Mouse (Mus musculus) frontal cortex, postnatal 25 days (tissue): ENCODE data around the gene 4933427D14Rik.
A peak's percentile ranks its signal among the peaks of the same experiment; 100 is the strongest.

Experiments
- DNase-seq, 2 experiments: peaks; one replicate each; pipeline ENCODE4 v3.0.0; 2022; ENCODE audit warnings: low spot score in 2 of 2

Gene 4933427D14Rik

DNA sequence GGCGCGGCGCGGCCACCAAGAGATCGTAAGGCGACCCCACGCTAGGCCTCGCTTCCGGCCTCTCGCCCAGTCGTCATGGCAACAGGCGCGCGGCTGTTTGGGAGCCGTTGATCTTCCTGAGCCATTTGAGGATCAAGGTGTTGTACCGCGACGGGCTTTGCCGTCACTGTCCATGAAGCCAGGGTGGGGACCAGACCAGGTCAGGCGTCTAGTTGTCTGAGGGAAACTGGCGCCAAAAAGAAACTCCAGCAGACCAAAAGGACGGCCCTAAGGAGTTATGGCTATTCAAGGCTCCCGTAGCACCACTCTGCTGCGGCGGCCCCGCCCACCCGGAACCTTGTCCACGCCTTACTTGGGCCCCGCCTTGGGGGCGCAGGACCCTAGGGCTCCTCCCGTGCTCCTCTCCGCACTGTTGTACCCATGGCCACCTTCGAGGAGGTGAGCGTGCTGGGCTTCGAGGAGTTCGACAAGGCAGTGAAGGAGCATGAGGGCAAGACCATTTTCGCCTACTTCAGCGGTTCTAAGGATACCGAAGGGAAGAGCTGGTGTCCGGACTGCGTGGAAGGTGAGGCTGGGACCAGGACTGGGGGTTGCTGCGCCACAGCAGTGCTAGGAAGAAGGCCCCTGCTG, at the start of gene 4933427D14Rik, which contains the start of gene Txndc17:
Gene 4933427D14Rik, minus strand, starts transcription at position 256 of the 630 bp plus-strand sequence.
Gene Txndc17, plus strand, starts transcription at position 344 of the 630 bp plus-strand sequence.
- DNase-seq: peak; percentile 82 to 85

DNA sequence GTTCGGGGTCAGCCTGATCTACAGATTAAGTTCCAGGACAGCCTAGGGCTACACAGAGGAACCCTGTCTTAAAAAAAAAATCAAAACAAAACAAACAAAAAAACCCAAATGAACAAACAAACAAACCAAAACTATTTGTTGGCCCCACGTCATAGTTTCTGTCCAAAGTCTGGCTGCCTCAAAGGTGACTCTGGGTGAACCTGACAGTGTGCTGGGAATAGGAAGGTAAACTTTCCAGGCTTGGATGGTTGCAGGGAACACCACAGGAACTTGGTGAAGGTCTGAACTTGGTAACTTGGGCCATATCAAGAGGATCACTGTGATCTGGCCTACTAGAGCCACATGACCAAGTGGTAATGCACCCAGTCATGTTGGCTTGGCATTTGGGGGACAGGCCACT, 49.2 kb upstream of the 4933427D14Rik start:
- DNase-seq: no peak

DNA sequence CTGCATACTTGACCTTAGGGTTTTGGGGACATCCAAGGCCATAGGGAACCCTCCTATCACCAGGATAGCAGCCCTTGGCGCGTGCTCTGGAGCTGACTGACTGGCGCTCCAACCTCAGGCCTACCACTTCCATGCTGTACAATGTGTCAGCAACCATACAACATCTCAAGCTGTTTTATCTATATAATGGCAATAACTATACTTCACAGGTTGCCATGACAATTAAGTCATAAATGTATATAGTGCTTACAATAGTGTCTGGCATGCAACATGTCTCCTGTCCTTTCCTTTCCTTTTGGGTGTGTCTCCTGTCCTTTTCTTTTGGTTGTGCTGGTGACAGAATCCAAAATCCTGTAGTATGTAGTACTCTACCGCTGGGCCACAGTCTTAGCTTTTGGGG, 48.4 kb upstream of the 4933427D14Rik start:
- DNase-seq: no peak

DNA sequence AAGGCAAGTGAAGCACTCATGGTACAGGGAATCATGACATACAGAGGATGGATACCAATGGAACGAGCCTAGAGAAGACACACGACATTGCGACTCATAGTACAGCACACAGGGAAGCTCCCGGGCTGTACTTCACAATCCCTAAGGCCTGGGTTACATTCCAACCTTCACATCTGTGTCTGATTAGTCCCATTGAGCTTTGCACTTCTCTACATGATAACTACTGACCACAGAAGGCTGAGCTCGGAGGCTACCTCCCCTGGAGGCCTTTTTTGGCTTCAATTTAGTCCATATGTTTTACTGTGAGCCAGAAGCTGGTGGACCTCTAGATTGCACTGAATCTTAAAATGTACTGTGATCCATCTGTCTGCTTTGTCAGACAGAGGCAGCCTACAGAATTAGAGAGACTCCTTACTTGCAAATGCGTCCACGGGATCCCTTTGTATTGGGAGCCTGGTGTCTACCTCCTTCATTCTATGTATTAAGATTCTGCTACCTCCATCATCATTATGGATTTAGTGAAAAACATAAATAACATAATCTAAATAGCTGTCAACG, 38.0 kb upstream of the 4933427D14Rik start:
- no peak for DNase-seq

DNA sequence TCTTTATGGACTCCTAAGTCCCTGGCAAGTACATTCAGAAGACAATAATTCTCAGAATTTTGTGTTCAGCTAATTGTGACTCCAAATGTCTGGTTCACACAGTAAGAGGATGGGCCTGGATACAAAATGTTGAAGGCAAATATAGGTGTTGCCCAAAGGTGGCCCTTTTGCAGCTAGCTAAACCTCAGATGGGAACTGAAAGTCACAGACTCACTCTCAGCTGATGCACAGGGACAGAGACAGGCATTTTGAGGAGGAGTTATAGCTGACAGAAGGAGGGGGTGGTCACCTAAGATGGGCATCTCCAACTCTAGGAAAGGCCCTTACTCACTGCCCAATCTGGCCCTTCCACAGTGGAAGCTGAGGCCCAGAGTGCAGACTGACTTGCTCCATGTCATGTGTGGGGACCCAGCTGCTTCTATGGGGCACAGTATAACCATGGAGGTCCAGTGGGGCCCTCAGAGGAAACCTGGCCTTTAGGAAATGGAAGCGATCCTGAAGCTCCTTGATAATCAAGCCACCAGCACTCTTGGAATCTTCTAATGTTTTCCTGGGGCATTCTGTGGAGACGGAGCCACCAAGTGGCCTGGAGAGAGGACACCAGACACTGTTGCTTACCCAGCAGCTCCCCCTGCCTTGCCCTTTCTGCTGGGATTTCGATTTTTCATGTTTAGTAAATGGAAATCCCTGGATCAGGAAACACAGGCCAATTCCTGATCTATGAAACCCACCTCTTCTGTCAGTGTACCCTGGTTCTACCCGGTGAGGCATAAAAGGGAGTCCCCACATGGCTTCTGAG, 33.0 kb upstream of the 4933427D14Rik start:
- DNase-seq: no peak

DNA sequence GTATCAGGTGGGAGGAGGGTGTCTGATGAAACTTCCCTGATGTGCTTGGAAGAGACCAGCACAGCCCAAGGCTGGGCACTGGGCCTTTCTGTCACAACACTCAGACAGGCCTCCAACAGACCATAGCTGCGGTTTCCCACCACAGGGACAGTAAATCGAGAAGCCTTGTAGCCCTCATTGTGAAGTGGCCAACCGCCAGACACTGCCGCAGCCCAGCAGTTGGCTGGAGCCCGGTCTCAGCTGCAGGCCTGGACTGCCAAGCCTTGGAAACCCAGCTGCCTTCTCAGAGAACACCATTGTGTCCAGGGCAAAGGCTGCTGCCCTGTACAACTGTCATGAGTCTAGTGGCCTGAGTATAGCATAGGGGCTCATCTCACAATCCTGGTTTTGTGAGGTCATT, 26.8 kb upstream of the 4933427D14Rik start:
- no peak for DNase-seq

DNA sequence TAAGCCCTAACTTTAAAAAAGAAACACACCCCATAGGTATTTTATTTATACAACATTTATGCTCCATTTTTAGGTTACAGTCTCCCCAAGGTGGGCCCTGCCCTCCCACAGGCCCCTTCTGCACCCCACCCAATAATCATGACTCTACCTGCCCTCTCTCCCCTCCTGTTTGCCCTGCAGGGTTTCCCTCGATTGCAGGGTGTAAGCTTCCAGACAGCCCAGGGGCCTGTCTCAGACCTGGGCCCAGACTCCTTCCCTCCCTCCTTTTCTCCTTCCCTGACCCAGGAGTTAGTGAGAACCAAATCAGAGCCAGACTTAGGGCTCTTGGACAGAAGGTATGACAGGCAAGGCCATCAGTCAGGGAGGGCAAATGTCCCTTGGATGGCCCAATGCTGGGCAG, 25.7 kb upstream of the 4933427D14Rik start:
- no peak for DNase-seq

DNA sequence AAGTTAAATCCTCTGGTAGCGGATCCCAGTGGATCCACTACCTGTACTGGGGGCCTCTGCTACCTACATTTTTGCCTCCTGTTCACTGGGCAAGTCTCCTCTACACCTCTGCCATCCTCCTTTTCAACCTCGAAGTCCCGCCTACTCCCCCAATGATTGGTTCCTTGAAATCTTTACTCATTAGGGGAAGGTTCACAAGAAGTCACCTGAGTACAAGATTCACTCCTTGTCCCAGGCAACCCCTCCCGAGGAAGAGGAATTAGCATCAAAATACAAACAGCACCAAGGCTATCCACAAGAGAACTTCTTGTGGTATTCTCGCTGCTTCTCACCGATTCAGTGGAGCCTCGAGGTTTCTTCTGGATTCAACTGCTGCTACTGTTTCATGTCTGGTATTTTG, 24.8 kb upstream of the 4933427D14Rik start:
- DNase-seq: no peak

DNA sequence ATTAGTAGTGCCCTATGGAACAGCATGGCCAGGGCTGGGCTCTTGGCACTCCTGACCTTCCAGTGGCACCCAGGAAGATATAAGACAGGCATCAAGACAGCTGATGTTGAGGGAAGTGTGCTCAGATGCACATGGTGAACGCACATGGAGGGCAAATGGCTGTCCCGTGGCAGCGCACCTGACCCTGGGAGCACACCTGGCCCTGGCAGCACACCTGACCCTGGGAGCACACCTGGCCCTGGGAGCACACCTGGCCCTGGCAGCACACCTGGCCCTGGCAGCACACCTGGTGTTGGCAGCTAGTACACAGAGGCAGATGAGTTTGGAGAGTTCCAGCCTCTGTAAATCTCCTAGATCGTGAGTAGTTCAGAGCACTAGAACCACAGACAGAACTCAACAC, 21.3 kb upstream of the 4933427D14Rik start:
- DNase-seq: no peak

DNA sequence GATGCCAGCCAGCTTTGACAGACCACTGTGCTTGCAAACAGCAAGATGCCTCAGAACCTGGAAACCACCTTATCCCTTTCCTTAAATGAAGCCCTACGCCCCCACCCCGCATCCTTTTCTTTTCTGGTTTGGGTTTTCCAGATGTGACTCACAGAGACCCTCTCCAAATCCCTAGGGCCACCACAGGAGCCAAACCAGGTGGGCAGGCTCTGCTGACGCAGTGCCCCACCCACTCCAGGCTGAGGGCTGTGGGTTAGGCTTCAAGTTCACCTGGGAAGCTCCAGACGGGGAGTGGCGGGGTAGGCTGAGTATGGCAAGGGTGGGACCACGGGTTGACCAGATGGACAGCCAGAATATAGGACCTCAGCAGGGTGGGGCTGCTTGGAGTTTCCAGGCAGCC, 19.6 kb upstream of the 4933427D14Rik start:
- DNase-seq: no peak

DNA sequence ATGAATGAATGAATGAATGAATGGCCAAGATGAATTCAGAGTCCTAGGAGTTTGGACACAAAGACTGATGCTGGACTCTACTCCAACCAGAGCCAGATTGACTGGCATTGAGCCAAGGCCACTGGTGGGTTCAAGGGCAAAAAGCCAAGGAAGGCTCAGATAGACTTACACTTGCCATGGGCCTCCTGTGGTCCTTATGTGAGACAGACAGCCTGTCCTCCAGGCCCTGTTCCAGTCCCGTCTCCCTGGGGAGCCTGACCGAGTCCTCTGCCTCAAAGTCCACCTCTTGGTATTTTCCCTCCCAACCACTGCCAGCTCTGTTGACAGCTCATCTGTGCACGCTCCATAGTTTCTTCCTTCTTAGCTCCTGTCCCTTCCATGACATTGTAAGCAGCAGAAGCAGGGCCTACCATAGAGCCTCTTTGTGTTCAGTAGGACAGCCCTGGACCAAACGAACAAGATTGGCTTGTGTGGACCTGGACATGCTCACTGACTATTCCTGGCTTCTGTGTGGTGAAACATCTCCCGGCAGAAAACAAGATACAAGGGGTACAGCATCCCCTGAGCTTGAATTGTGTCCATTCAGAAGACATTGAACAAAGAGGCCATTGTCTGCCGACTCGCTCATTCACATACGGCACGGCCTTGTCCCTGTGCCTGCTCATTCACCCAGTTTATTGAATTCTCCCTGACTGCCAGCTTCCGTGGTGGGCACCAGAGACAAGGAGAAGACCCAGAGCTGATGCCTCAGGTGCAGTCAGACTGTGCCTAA, 18.9 kb upstream of the 4933427D14Rik start:
- DNase-seq: no peak

DNA sequence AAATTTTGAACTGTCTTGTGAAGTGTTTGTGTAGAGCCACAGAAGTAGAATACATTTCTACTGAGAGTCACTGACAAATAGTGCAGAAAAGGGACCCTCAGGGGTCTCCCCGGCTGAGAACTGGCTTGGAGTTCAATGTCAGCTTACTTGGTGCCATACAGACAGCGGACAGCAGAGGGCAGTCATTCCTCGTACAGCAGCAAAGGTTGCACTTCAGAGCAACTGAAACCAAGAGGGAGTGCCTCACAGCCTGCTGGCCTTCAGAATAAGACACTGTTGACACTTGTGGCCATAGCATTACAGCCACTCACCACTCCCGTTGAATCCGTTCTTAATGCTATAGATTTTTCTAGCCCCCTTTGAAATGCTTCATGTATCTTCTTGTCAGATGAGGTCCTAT, 17.6 kb upstream of the 4933427D14Rik start:
- DNase-seq: peak; percentile 77 to 85

DNA sequence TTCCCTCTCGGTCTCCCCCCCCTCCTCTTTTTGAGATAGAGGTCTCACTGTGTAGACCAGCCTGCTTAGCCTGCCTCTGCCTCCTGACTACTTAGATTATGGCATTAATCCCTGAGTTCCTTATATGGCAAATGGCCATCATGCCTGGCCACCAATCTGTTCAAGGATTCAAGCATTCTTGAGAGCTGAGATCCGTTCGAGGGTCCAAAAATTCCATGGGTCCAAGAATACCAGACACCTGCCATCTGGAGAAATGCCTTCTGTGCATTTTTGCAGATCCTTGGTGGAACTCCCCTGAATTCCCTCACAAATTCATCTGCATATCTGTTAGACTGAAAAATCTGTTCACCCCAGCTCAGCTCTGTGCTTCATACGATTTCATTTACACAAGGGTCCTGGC, 16.2 kb upstream of the 4933427D14Rik start:
- DNase-seq: no peak

DNA sequence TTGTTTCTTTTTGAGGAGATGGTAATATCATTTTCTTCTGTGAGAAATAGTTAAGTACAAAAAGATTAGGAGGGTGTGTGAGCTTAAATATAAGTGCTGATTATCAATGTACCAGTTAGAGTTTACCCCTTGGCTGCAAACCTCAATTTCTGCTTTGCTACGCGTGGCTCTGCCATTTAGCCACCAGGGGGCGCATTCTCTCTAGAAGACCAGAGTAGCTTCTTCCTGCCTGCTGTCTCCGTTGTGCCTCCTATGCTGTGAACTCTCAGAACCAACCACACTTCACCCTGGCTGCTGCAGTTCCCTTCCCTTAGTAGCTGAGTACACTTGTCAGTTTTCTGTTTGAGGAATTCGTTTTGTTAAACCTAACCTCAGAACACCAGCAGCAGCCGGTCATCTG, 14.0 kb upstream of the 4933427D14Rik start:
- peak; percentile 43 to 53 for DNase-seq

DNA sequence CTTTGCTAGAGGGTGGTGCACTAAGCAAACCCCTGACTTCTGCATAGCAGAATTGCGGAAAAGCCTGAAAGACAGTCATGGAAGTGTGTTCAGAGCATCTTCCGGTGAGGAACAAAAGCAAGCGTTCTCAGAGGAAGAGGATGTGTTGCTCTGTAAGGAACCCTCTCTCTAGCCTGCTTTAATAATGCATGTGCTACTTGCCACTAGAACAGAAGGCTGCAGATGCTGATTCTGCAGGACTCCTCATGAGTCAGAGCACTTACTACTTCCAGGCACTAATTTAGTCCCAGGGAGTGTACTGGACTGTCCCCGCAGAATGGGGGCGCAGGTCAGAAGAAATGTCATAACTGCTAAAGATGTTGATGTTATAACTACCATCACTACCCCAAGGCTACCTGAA, 9.9 kb upstream of the 4933427D14Rik start:
- no peak for DNase-seq

DNA sequence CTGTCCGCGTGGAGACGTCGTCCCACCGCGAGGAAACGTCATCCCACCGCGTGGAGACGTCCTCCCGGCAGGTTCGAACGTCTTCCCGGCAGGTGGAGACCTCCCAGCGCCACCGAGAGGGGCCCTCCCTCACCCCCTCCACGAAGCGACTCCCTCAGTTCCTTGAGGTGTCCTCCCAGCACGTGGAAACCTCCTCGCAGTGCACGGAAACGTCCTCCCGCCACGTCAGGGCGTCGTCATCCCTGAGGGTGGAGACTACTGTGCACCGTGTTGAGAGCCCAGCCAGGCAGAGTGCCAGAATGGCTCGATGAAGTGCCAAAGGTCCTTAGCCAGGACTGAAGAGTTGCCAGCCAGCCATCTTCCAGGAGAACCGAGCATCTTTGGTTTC, 8.1 kb upstream of the 4933427D14Rik start, which contains the start of gene Med31:
Gene Med31, minus strand, starts transcription at position 183 of the 388 bp plus-strand sequence.
- peak in 1 of 2 experiments; percentile 55 for DNase-seq

DNA sequence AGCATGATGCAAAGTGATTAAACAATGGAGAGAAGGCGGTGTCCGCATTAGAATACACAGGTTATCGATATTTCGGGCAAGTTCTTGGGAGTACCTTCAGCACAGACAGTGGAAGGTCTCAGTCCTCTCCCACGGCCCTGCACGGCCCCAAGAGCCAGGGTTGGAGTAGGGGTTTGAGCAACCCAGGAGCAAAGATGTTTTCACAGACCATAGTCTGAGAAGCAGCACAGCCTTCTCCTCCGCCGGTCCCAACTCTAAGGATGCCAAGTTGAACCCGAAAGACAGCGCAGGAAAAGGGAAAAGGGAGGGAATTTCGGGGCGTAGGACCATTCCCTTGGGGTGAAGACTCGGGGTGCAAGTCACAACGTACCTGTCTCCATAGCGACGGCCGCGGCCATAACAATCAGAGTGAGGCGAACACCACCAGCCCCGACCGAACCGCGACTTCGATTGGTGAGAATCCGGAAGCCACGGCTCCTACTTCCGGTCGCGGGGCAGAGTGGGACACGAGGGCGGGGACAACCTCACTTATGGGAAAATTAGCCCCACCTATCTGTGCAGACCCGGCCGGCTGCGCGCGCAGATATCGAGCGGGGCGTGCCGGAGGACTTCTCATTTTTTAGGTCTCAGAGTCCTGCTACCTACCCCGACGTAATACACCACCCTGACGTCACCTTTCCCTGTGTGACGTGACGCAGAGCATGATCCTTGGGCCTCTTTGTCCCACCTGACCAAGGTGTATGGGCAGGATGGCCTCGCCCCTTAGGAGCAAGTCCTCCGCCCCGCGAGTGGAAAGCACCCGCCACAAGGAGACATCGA, 7.5 kb upstream of the 4933427D14Rik start:
- DNase-seq: peak; percentile 83 to 90

DNA sequence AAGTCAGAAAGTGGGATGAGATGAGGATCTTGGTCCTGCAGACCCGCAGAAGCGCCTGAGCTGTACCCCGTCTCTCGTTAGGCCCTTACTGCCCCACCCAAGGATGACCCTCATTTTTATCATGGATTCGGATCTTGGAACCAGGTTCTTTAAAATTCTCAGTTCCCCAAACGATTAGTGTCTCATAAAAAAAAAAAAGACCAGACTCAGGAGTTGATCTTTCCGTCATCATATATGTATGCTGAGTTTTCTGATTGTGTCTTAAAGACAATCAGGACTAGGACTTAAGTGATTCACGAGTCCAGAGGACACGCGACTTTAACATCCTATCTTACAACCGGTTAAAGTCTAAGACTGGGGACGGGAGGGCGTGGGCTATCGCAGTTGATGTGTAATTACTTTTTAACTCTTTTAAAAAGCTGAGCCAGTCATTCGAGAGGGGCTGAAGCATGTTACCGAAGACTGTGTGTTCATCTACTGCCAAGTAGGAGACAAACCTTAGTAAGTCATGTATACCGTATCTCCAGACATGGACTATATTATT, 647 bp upstream of the 4933427D14Rik start:
- DNase-seq: no peak

DNA sequence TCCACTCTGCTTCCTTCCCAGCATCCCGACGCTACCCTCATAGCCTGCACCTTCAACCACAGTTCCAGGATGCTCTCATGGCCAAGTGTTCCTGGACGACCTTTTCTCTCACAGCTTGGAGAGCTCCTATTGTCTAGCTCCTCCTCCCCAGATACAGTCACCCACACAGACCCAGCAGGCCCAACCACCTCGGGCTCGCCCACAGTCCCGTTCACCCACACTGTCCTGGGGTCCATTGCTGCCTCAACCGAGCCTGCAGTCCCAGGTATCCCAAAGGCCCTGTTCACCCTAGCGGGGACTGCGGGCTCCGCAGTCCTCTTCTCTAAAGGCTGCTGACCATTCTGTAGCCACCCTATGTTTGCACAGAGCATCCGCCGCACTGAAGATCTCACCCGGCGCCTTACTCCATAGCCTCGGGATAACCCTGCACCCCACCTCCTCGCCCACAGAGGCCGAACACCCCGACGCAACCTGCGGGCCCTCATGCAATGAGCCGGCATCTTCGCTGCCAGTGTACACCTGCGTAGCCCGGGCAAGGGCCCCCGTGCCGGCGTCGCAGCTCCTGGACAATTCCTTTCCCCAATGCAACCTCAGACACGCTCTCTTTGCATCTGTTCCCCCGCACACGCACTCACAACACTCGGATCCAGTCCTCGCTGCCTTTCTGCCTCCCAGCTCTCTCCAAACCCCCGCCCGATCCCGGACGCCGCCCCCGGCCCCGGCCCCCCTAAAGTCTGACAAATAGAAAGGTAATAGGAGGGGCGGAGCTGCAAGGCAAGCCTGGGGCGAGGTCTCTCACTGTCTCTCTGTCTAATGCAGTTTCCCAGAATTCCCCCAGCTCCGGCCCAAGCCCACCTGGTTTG, 687 bp downstream of the 4933427D14Rik start, which contains the start of gene Gm43951:
Gene Gm43951, minus strand, starts transcription at position 500 of the 863 bp plus-strand sequence.
- no peak for DNase-seq

DNA sequence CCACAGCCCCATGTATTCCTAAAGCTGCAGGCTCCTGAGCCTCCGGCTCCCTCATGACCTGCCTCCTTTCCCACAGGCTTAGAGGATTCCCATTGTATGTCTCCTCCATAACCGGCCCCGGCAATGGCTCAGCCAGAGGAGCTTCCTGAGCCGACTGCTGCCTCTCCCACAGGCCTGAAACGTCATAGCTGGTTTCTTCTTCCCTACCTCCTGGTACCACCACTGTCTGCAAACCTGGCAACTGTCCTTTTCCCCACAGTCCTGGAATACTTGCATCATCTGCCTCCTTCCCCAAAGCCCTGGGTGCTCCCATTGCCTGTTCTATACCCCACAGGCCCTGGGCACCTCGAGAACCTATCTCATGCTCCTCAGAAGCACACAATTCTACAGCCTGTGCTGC, 2.0 kb downstream of the 4933427D14Rik start:
- DNase-seq: no peak
